Mouse (Mus musculus) lung, embryonic 15.5 days (tissue): Measurements from ENCODE around the gene Fst. TPM values are rescaled to one million over a fixed set of nuclear protein-coding genes. Genes with fewer than 3 reads are reported as not detected.

Source experiments
- ATAC-seq: fragments of 200-750 bp; cut with Nextera tagmentation; 2 replicates; pipeline ENCODE4 v1.8.0; 2017; ENCODE audit warnings: moderate number of reproducible peaks, borderline replicate concordance; ENCODE audit not compliant: low FRiP score, low TSS enrichment; ENCODE audit errors: extremely low read depth
- H3K27ac ChIP-seq: fragments of 300-500 bp; sonication (generic); 2 replicates; pipeline ENCODE4 v1.5.1; 2015; ENCODE audit warnings: moderate library complexity, mild to moderate bottlenecking, inconsistent platforms
- H3K27me3 ChIP-seq: fragments of 300-500 bp; sonication (generic); 2 replicates; pipeline ENCODE4 v1.6.1; 2015; ENCODE audit warnings: inconsistent platforms
- H3K36me3 ChIP-seq: fragments of 300-500 bp; sonication (generic); 2 replicates; pipeline ENCODE4 v1.6.1; 2015; ENCODE audit warnings: inconsistent platforms
- H3K4me1 ChIP-seq: fragments of 300-500 bp; sonication (generic); 2 replicates; pipeline ENCODE4 v1.6.1; 2015; ENCODE audit warnings: inconsistent platforms
- H3K4me2 ChIP-seq: fragments of 300-500 bp; sonication (generic); 2 replicates; pipeline ENCODE4 v1.6.1; 2015; ENCODE audit warnings: inconsistent platforms, mild to moderate bottlenecking, moderate library complexity
- H3K4me3 ChIP-seq: fragments of 300-500 bp; sonication (generic); 2 replicates; pipeline ENCODE4 v1.5.1; 2015; ENCODE audit warnings: mild to moderate bottlenecking, inconsistent platforms
- H3K9ac ChIP-seq: fragments of 300-500 bp; sonication (generic); 2 replicates; pipeline ENCODE4 v1.6.1; 2015; ENCODE audit warnings: inconsistent platforms
- H3K9me3 ChIP-seq: fragments of 300-500 bp; sonication (generic); 2 replicates; pipeline ENCODE4 v1.6.1; 2016; ENCODE audit warnings: inconsistent platforms
- WGBS: fragments of 180-500 bp; shearing (Covaris S2); methylation state at CpG from one replicate; pipeline ENCODE4 v1.1.7; 2015; 5-methylcytosine and 5-hydroxymethylcytosine counted together
- polyA plus RNA-seq: library from polyadenylated mRNA; unstranded; fragments of >200 nt; fragmentation: Nextera tagmentation; extraction: Ambion mirVana; gene quantifications from 2 replicates; pipeline ENCODE4 v1.2.1, GENCODE M21; 2015

The Fst gene
- 2.5 and 3.3 TPM in 2 replicates for polyA plus RNA-seq

- H3K36me3 ChIP-seq, result no peaks in the 10 kb centered on the region
- WGBS, result 1% methylated on average over 56 of the region's 77 CpGs
- H3K9ac ChIP-seq, result peak within 1 kb of the TSS; percentile 36
- no peaks in the 10 kb centered on the region for H3K9me3 ChIP-seq
- peaks cover 70% of the 10 kb centered on the region for H3K27me3 ChIP-seq
- peaks cover 36% of the 10 kb centered on the region for H3K4me1 ChIP-seq
- peak within 1 kb of the TSS; percentile 100 for H3K4me2 ChIP-seq
- no peak within 1 kb of the TSS for H3K27ac ChIP-seq
- peak within 1 kb of the TSS; percentile 56 for H3K4me3 ChIP-seq
- peak; percentile 63; the same call in 1 of the 2 replicates for ATAC-seq
Measured at GRCm38 (mm10) chr13:114458886-114459700, at the start of gene Fst. Gene Fst (minus strand): TSS chr13:114458951.

GRCm38 (mm10) chr13:114493826-114494225 is 35.1 kb upstream of the Fst start:
- Histone ChIP-seq H3K4me2 (no peak overlapping the region), H3K27ac (no peak overlapping the region), H3K9me3 (no peaks in the 10 kb centered on the region), H3K27me3 (no peaks in the 10 kb centered on the region), H3K36me3 (no peaks in the 10 kb centered on the region), H3K9ac (no peak overlapping the region), H3K4me1 (no peaks in the 10 kb centered on the region), H3K4me3 (no peak overlapping the region)
- 52% methylated on average over 3 of the region's 3 CpGs for WGBS
- ATAC-seq, result no peak

GRCm38 (mm10) chr13:114488178-114488577 is 29.4 kb upstream of the Fst start:
- Histone ChIP-seq H3K27ac (no peak overlapping the region), H3K4me1 (no peaks in the 10 kb centered on the region), H3K36me3 (no peaks in the 10 kb centered on the region), H3K4me2 (no peak overlapping the region), H3K4me3 (no peak overlapping the region), H3K9me3 (no peaks in the 10 kb centered on the region), H3K9ac (no peak overlapping the region), H3K27me3 (no peaks in the 10 kb centered on the region)
- 53% methylated on average over 7 of the region's 7 CpGs for WGBS
- no peak for ATAC-seq

DNA sequence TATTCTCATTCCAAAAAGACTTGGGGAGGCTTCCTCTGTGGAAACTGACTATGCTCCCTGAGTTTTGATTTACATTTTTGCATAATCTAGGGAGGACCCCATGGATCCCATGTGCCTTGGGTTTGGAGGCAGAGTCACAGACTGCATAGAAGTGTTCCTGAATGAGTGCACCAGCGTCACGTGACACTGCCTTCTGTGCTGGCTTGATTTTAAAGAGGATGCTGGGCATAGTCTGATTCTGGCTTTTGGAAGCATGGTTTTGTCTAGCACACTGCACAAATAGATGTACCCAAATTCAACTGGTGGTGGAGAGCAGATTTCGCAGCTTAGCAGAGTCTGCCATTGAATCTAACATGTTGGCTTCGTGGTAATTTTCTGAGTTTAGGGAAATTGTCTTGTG is 19.6 kb upstream of the Fst start:
- H3K4me2 ChIP-seq, result no peak overlapping the region
- no peaks in the 10 kb centered on the region for H3K4me1 ChIP-seq
- no peaks in the 10 kb centered on the region for H3K36me3 ChIP-seq
- H3K27ac ChIP-seq, result no peak overlapping the region
- H3K9me3 ChIP-seq, result no peaks in the 10 kb centered on the region
- H3K27me3 ChIP-seq, result no peaks in the 10 kb centered on the region
- ATAC-seq, result no peak
- WGBS, result 86% methylated on average over 4 of the region's 4 CpGs
- no peak overlapping the region for H3K4me3 ChIP-seq
- no peak overlapping the region for H3K9ac ChIP-seq

GRCm38 (mm10) chr13:114469945-114470344 is 11.2 kb upstream of the Fst start:
- no peak overlapping the region for H3K4me2 ChIP-seq
- WGBS, result 78% methylated on average over 3 of the region's 3 CpGs
- no peak overlapping the region for H3K4me3 ChIP-seq
- H3K9me3 ChIP-seq, result no peaks in the 10 kb centered on the region
- no peaks in the 10 kb centered on the region for H3K4me1 ChIP-seq
- no peaks in the 10 kb centered on the region for H3K36me3 ChIP-seq
- ATAC-seq, result no peak
- no peak overlapping the region for H3K9ac ChIP-seq
- H3K27ac ChIP-seq, result no peak overlapping the region
- no peaks in the 10 kb centered on the region for H3K27me3 ChIP-seq

GRCm38 (mm10) chr13:114466269-114466919 is 7.6 kb upstream of the Fst start:
- Histone ChIP-seq H3K27me3 (peaks cover 10% of the 10 kb centered on the region; the same call in 1 of the 2 replicates), H3K4me2 (no peak overlapping the region), H3K36me3 (no peaks in the 10 kb centered on the region), H3K9me3 (no peaks in the 10 kb centered on the region), H3K9ac (no peak overlapping the region), H3K4me1 (no peaks in the 10 kb centered on the region), H3K27ac (no peak overlapping the region), H3K4me3 (no peak overlapping the region)
- 84% methylated on average over 6 of the region's 6 CpGs for WGBS
- ATAC-seq, result no peak

DNA sequence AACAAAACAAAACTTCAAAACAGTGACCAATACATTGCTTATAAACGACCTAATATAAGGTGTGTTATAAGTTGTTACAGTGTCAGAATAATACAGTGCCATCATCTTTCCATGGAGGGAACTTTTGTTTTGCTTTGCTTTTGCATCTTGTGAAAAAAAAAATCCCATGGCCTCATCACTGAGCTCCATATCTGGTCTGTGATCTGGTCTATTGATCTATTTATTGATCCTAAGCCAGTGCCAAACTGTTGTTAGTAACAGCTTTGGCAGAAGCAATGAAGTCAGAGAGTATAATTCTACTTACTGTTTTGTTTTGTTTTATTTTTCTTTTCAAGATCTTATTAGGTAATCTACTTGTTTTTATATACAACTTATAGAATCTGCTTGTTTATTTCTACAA is 6.6 kb upstream of the Fst start:
- ATAC-seq, result no peak
- H3K4me3 ChIP-seq, result no peak overlapping the region
- no peaks in the 10 kb centered on the region for H3K9me3 ChIP-seq
- no peak overlapping the region for H3K4me2 ChIP-seq
- no peak overlapping the region for H3K27ac ChIP-seq
- no peak overlapping the region for H3K9ac ChIP-seq
- H3K36me3 ChIP-seq, result no peaks in the 10 kb centered on the region
- WGBS, result 70% methylated on average over 1 of the region's 1 CpGs
- peaks cover 17% of the 10 kb centered on the region for H3K27me3 ChIP-seq
- H3K4me1 ChIP-seq, result peaks cover under 1% of the 10 kb centered on the region

- Histone ChIP-seq H3K4me1 (peaks cover 7% of the 10 kb centered on the region), H3K4me2 (no peak overlapping the region), H3K27me3 (peaks cover 22% of the 10 kb centered on the region), H3K4me3 (no peak overlapping the region), H3K27ac (no peak overlapping the region), H3K9me3 (no peaks in the 10 kb centered on the region), H3K36me3 (no peaks in the 10 kb centered on the region), H3K9ac (no peak overlapping the region)
- no peak for ATAC-seq
- WGBS, result 75% methylated on average over 3 of the region's 3 CpGs
Measured at GRCm38 (mm10) chr13:114464824-114465223, 6.1 kb upstream of the Fst start.

DNA sequence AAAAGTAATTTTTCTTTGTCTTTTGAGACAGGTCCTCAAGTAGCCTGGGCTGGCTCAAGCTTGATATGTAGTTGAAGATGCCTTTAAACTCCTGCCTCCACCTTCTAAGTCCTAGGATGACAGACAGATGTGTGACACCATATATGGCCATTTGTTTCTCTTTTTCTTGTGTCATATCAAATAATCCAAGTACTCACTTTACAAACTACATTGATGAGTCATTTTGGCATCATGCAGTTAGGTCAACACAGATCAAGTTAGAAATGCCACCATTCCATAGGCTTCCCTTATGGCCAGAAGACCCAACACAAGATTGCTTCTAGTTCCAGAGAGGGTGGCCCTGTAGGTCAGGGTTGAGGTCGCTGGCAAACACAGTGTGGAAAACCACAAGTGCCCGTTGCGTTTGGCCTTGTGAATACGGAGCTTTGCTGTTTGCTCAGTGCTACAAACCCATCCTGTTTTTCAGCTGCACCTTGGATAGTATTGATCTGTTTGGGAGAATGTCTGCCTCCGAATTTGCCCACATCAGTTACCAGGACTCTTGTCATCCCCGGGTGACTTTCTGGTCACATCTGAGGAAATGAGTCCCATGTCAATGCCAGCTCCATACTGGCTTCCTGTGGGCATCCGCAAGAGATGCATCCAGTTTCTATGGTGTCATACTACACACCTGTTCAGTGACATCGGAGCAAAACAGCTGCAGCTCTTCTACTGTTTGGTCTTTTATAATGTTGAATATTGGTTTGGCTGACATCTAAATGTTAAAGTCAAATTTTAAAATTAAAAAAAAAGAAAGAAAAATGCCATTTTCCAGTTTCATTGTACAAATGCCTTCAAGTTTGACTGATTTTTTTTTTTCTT is 4.0 kb upstream of the Fst start:
- Histone ChIP-seq H3K9me3 (no peaks in the 10 kb centered on the region), H3K9ac (no peak overlapping the region), H3K27ac (no peak overlapping the region), H3K36me3 (no peaks in the 10 kb centered on the region), H3K4me3 (no peak overlapping the region), H3K4me1 (peaks cover 19% of the 10 kb centered on the region), H3K27me3 (peaks cover 38% of the 10 kb centered on the region), H3K4me2 (no peak overlapping the region)
- no peak for ATAC-seq
- WGBS, result 66% methylated on average over 8 of the region's 8 CpGs

DNA sequence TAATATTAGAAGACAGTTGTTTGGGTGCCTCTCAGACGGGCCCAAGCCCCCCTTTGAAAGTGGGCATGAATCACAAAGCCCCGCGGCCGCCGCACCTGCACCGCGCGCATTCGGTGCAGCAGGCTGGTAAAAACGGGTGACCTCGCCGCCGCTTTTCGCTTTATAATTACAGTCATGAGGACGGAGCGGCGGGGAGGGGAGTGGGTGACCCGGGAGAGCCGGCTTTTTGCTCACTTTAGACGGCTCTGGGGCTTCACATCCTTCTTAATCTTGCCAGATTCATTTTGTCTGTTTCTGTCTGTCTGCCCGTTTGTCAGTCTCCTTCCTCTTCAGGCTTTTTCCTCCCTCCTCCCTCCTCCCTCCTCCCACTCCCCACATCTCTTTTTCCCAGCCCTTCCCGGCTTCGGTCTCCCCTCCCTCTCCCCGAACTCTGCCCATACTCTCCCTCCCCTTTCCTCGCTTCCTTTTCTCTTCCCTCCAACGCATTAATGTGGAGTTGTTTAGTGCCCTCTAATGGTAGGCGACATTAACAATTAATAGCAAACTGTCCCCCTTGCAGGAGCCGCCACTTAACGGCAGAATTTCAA is 1.6 kb upstream of the Fst start:
- no peaks in the 10 kb centered on the region for H3K9me3 ChIP-seq
- peaks cover 60% of the 10 kb centered on the region for H3K27me3 ChIP-seq
- H3K9ac ChIP-seq, result no peak overlapping the region
- H3K36me3 ChIP-seq, result no peaks in the 10 kb centered on the region
- under 1% methylated on average over 29 of the region's 29 CpGs for WGBS
- H3K27ac ChIP-seq, result no peak overlapping the region
- no peak for ATAC-seq
- peak overlapping the region; percentile 56 for H3K4me3 ChIP-seq
- H3K4me2 ChIP-seq, result peak overlapping the region; percentile 100
- H3K4me1 ChIP-seq, result peaks cover 36% of the 10 kb centered on the region

DNA sequence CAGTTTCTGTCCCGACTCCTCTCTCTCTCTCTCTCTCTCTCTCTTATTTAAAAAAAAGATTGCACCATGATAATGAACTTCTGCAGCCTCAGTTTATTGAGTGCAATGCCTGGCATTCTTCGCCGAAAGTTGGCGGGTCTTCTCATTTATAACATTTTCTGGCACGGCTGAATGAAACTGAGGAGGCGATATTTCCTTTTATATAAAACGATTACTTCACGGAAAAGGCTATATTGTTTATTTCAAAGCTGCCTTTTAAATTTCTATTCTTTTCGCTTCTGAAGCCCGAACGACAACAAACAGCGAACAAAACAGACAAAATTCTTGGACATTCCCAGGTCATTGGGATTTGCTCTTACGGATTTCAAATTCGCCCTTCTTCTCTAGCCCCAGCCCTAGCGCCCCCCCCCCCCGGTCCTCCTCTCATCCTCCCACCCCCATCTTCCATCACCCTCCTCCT is 980 bp upstream of the Fst start:
- 1% methylated on average over 15 of the region's 16 CpGs for WGBS
- Histone ChIP-seq H3K4me3 (peak overlapping the region; percentile 56), H3K9ac (peak overlapping the region; percentile 32), H3K27ac (no peak overlapping the region), H3K27me3 (peaks cover 67% of the 10 kb centered on the region), H3K9me3 (no peaks in the 10 kb centered on the region), H3K36me3 (no peaks in the 10 kb centered on the region), H3K4me2 (peak overlapping the region; percentile 100), H3K4me1 (peaks cover 36% of the 10 kb centered on the region)
- no peak for ATAC-seq
